24 mouse cellular contexts compared by ENCODE assay signal in genomic region chr3:95306244-95306643, GRCm38 (mm10). TPM values are rescaled to one million over a fixed set of nuclear protein-coding genes. Genes with fewer than 3 reads are reported as not detected.
"Had no signal": no experiment of that assay in that cellular context is flagged by ENCODE, and none has a peak within 500 bp of the region (broad histone marks: within the 10 kb centered on the region; RNA-seq: fewer than 3 reads in every experiment).

No protein-coding gene starts in this region.

- H3K27me3 ChIP-seq: forebrain, embryonic 15.5 days; heart, embryonic 13.5 days; heart, embryonic 15.5 days; hindbrain, embryonic 13.5 days; hindbrain, embryonic 15.5 days; limb, embryonic 13.5 days; limb, embryonic 15.5 days; liver, embryonic 12.5 days had no signal

- H3K4me3 ChIP-seq: forebrain, embryonic 15.5 days; heart, embryonic 13.5 days; heart, embryonic 15.5 days; hindbrain, embryonic 13.5 days; hindbrain, embryonic 15.5 days; limb, embryonic 13.5 days; limb, embryonic 15.5 days; liver, embryonic 12.5 days had no signal

- H3K36me3 ChIP-seq: forebrain, embryonic 15.5 days; heart, embryonic 13.5 days; heart, embryonic 15.5 days; hindbrain, embryonic 13.5 days; hindbrain, embryonic 15.5 days; limb, embryonic 13.5 days; limb, embryonic 15.5 days had no signal

- ATAC-seq: forebrain, embryonic 15.5 days; forebrain, postnatal 0 days; intestine, embryonic 16.5 days; liver, embryonic 12.5 days had no signal

- H3K4me1 ChIP-seq: forebrain, embryonic 15.5 days; hindbrain, embryonic 13.5 days; hindbrain, embryonic 15.5 days; limb, embryonic 13.5 days had no signal

- H3K9me3 ChIP-seq: forebrain, embryonic 15.5 days; heart, embryonic 13.5 days; heart, embryonic 15.5 days; hindbrain, embryonic 13.5 days; hindbrain, embryonic 15.5 days; limb, embryonic 13.5 days; limb, embryonic 15.5 days; liver, embryonic 12.5 days had no signal

- H3K4me2 ChIP-seq: forebrain, embryonic 15.5 days; heart, embryonic 11.5 days; heart, embryonic 13.5 days; heart, embryonic 15.5 days; hindbrain, embryonic 13.5 days; hindbrain, embryonic 15.5 days; limb, embryonic 13.5 days; limb, embryonic 15.5 days; liver, embryonic 12.5 days had no signal

- DNase-seq: forebrain, postnatal 0 days; gastrocnemius, postnatal 14 days; gastrocnemius, postnatal 36 days; heart, adult 18-20 months; heart, postnatal 10 days; heart, postnatal 36 days; kidney, adult 18-20 months; kidney, postnatal 10 days; layer of hippocampus, adult 9-11 months; layer of hippocampus, postnatal 36 days; left cerebral cortex, postnatal 4 days had no signal

- H3K27ac ChIP-seq: forebrain, embryonic 15.5 days; heart, embryonic 13.5 days; heart, embryonic 15.5 days; hindbrain, embryonic 13.5 days; hindbrain, embryonic 15.5 days; hindbrain, postnatal 0 days; limb, embryonic 13.5 days; limb, embryonic 15.5 days; liver, embryonic 12.5 days; liver, embryonic 14.5 days had no signal

- H3K9ac ChIP-seq: forebrain, embryonic 15.5 days; forebrain, postnatal 0 days; heart, embryonic 13.5 days; heart, embryonic 15.5 days; hindbrain, embryonic 13.5 days; hindbrain, embryonic 15.5 days; limb, embryonic 13.5 days; limb, embryonic 15.5 days; liver, embryonic 12.5 days; liver, embryonic 14.5 days had no signal

RNA-seq across cellular contexts. Expression of gene Anxa9, which starts 0.7 kb away (rescaled TPM):
- total RNA-seq: gastrocnemius, adult 8-10 months had no signal
